Mouse (Mus musculus): ENCODE measurements around the gene Nmur2. TPM values are rescaled to one million over a fixed set of nuclear protein-coding genes. Genes with fewer than 3 reads are reported as not detected.

Nmur2 gene
- polyA plus RNA-seq (2012; rRNA removed) = 0.11 and 0.19 TPM in 2 replicates

DNA sequence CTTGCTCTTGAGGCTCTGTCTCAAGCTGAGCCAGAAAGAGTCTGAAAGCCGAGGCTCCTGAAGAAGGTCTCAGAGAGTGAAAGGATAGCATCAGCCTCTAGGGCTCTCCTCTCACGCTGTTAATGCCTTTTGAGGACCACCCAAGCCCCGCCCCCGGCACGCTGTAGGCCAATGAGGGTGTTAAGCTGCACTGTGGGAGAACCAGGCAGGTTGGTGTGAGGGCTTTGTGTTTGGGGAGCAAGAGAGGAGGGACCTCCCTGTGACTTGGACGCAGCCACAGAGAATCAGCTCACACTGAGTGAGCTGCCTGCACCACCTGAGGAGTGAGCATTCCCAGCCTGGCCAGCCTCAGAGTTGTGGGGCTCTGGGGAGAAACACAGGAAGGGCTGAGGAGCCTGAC lies at the start of gene Nmur2:
Gene Nmur2 (minus strand): TSS at position 94 of the 400 bp plus-strand sequence.
- TF ChIP-seq POLR2A (IDR thresholded peaks at IDR 0.05; ENCODE audit: borderline replicate concordance, insufficient read depth, low read length) (no peak), CTCF (IDR thresholded peaks at IDR 0.05; ENCODE audit: borderline replicate concordance, insufficient read depth, low read depth, low read length) (no peak)
- Histone ChIP-seq H3K27ac (ENCODE audit: insufficient read depth, low read length) (no peak within 1 kb of the TSS), H3K4me1 (ENCODE audit: control insufficient read depth, insufficient read depth, low read length) (no peaks in the 10 kb centered on the region), H3K4me3 (replicated peaks; ENCODE audit: insufficient read depth, low read depth, low read length) (no peak within 1 kb of the TSS), H3K27me3 (ENCODE audit: control insufficient read depth, insufficient read depth, low read length) (no peaks in the 10 kb centered on the region; the same call in 1 of the 2 replicates)
- 8% methylated on average over 6 of the region's 6 CpGs for WGBS
- DNase-seq = no peak

- TF ChIP-seq POLR2A (IDR thresholded peaks at IDR 0.05; ENCODE audit: borderline replicate concordance, insufficient read depth, low read length) = no peak
- no peak for TF ChIP-seq CTCF (IDR thresholded peaks at IDR 0.05; ENCODE audit: borderline replicate concordance, insufficient read depth, low read depth, low read length)
- Histone ChIP-seq H3K4me1 (ENCODE audit: control insufficient read depth, insufficient read depth, low read length) (no peaks in the 10 kb centered on the region), H3K4me3 (replicated peaks; ENCODE audit: insufficient read depth, low read depth, low read length) (no peak overlapping the region), H3K27me3 (ENCODE audit: control insufficient read depth, insufficient read depth, low read length) (no peaks in the 10 kb centered on the region; the same call in 1 of the 2 replicates), H3K27ac (ENCODE audit: insufficient read depth, low read length) (no peak overlapping the region)
- 89% methylated on average over 11 of the region's 11 CpGs for WGBS
- DNase-seq = no peak
Observed at GRCm38 (mm10) chr11:56089127-56089689, 48.4 kb upstream of the Nmur2 start.

GRCm38 (mm10) chr11:56072131-56072530 lies 31.3 kb upstream of the Nmur2 start:
- H3K4me1 ChIP-seq (ENCODE audit: control insufficient read depth, insufficient read depth, low read length) = no peaks in the 10 kb centered on the region
- no peak overlapping the region for H3K27ac ChIP-seq (ENCODE audit: insufficient read depth, low read length)
- H3K27me3 ChIP-seq (ENCODE audit: control insufficient read depth, insufficient read depth, low read length) = no peaks in the 10 kb centered on the region
- 89% methylated on average over 7 of the region's 7 CpGs for WGBS
- H3K4me3 ChIP-seq (replicated peaks; ENCODE audit: insufficient read depth, low read depth, low read length) = no peak overlapping the region
- TF ChIP-seq CTCF (IDR thresholded peaks at IDR 0.05; ENCODE audit: borderline replicate concordance, insufficient read depth, low read depth, low read length) = no peak
- TF ChIP-seq POLR2A (IDR thresholded peaks at IDR 0.05; ENCODE audit: borderline replicate concordance, insufficient read depth, low read length) = no peak
- DNase-seq = no peak

DNA sequence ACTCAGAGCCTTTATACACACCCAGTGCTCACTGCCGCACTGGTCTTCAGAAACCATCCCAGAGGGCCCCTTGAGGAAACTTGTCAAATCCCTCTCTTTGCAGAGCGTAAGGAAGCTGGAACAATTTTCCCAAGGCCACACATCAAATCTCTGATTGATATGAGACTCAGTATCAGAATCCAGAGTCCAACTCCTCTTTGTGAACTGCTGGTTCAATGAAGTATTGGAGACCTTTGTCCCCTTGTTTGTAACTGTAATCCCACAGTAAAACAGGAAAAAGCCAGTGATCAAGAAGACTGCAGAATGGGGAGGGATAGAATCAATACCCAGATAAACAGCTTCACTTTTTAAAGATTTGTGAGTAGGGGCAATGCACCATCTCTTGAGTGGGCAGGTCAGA lies 28.8 kb upstream of the Nmur2 start:
- DNase-seq = no peak
- 96% methylated on average over 2 of the region's 2 CpGs for WGBS
- Histone ChIP-seq H3K27ac (ENCODE audit: insufficient read depth, low read length) (no peak overlapping the region), H3K27me3 (ENCODE audit: control insufficient read depth, insufficient read depth, low read length) (no peaks in the 10 kb centered on the region), H3K4me1 (ENCODE audit: control insufficient read depth, insufficient read depth, low read length) (no peaks in the 10 kb centered on the region), H3K4me3 (replicated peaks; ENCODE audit: insufficient read depth, low read depth, low read length) (no peak overlapping the region)
- TF ChIP-seq POLR2A (IDR thresholded peaks at IDR 0.05; ENCODE audit: borderline replicate concordance, insufficient read depth, low read length) (no peak), CTCF (IDR thresholded peaks at IDR 0.05; ENCODE audit: borderline replicate concordance, insufficient read depth, low read depth, low read length) (no peak)

DNA sequence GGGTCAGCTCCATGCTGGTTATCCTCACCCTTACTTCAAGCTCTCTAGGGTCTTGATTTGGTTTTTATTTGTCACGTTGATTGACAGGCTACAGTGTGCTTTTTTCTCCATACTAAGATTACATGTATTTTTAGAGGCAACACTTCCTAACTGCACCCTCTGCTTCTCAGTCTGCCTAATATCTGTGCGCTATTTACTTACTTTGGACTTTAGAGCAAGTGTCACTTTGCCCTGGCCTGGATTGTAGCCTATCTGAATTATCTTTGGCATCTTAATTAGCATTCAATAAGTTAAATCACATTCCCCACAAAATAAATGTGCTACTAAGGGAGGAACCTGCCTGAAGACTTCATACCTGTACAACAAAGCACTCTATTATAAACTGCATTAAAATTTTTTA lies 24.3 kb upstream of the Nmur2 start:
- TF ChIP-seq CTCF (IDR thresholded peaks at IDR 0.05; ENCODE audit: borderline replicate concordance, insufficient read depth, low read depth, low read length) = no peak
- TF ChIP-seq POLR2A (IDR thresholded peaks at IDR 0.05; ENCODE audit: borderline replicate concordance, insufficient read depth, low read length) = no peak
- H3K4me1 ChIP-seq (ENCODE audit: control insufficient read depth, insufficient read depth, low read length) = no peaks in the 10 kb centered on the region
- H3K4me3 ChIP-seq (replicated peaks; ENCODE audit: insufficient read depth, low read depth, low read length) = no peak overlapping the region
- no peak overlapping the region for H3K27ac ChIP-seq (ENCODE audit: insufficient read depth, low read length)
- 92% methylated on average over 2 of the region's 2 CpGs for WGBS
- H3K27me3 ChIP-seq (ENCODE audit: control insufficient read depth, insufficient read depth, low read length) = no peaks in the 10 kb centered on the region
- no peak for DNase-seq

- DNase-seq = no peak
- no peak overlapping the region for H3K4me3 ChIP-seq (replicated peaks; ENCODE audit: insufficient read depth, low read depth, low read length)
- no peaks in the 10 kb centered on the region for H3K4me1 ChIP-seq (ENCODE audit: control insufficient read depth, insufficient read depth, low read length)
- TF ChIP-seq CTCF (IDR thresholded peaks at IDR 0.05; ENCODE audit: borderline replicate concordance, insufficient read depth, low read depth, low read length) = no peak
- TF ChIP-seq POLR2A (IDR thresholded peaks at IDR 0.05; ENCODE audit: borderline replicate concordance, insufficient read depth, low read length) = no peak
- WGBS = 73% methylated on average over 4 of the region's 4 CpGs
- no peaks in the 10 kb centered on the region for H3K27me3 ChIP-seq (ENCODE audit: control insufficient read depth, insufficient read depth, low read length)
- H3K27ac ChIP-seq (ENCODE audit: insufficient read depth, low read length) = no peak overlapping the region
Observed at GRCm38 (mm10) chr11:56064575-56064974, 23.8 kb upstream of the Nmur2 start.

DNA sequence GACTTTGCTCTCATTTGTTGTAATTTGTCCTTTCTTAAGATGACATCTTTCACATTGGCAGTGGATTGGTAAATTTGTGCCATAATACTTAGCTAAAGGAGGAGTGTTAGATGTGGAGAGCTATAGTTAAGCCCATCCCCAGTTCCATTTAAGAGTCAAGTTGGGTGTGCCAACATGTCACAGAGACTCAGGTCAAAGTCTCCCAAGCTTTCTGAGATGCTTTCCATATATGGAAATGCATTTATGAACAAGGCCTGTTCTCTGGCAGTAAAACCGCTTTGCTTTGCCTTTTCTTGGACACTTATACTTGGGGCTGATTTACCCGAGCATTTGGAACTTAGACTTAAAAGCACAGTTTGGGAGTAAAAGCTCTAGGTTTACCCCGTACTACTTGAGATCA lies 18.4 kb upstream of the Nmur2 start:
- 64% methylated on average over 3 of the region's 3 CpGs for WGBS
- no peak overlapping the region for H3K4me3 ChIP-seq (replicated peaks; ENCODE audit: insufficient read depth, low read depth, low read length)
- TF ChIP-seq CTCF (IDR thresholded peaks at IDR 0.05; ENCODE audit: borderline replicate concordance, insufficient read depth, low read depth, low read length) (no peak), POLR2A (IDR thresholded peaks at IDR 0.05; ENCODE audit: borderline replicate concordance, insufficient read depth, low read length) (no peak)
- no peak for DNase-seq
- H3K27me3 ChIP-seq (ENCODE audit: control insufficient read depth, insufficient read depth, low read length) = no peaks in the 10 kb centered on the region
- H3K4me1 ChIP-seq (ENCODE audit: control insufficient read depth, insufficient read depth, low read length) = no peaks in the 10 kb centered on the region
- no peak overlapping the region for H3K27ac ChIP-seq (ENCODE audit: insufficient read depth, low read length)

DNA sequence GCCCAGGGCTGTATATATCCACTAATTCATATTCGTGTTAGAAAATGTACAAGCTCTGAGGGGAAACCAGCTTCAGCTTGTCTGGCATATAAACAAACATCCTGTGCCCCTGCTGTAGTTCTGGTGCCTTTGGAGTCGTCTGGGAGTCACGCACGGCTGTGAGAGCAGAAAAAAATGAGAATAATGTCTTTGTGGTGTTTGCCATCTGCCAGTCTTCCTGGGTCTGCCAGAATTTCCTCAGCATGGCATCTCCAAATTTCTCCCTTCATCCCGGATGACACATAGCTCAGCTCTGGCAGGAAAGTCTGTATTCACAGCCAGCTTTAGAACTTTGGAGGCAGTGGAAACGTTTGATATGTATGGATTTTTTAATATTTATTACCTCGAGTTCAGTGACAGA lies 13.6 kb upstream of the Nmur2 start:
- DNase-seq = peak; percentile 25 to 72
- Histone ChIP-seq H3K27me3 (ENCODE audit: control insufficient read depth, insufficient read depth, low read length) (no peaks in the 10 kb centered on the region; the same call in 1 of the 2 replicates), H3K27ac (ENCODE audit: insufficient read depth, low read length) (no peak overlapping the region), H3K4me3 (replicated peaks; ENCODE audit: insufficient read depth, low read depth, low read length) (no peak overlapping the region), H3K4me1 (ENCODE audit: control insufficient read depth, insufficient read depth, low read length) (no peaks in the 10 kb centered on the region)
- 4% methylated on average over 7 of the region's 7 CpGs for WGBS
- no peak for TF ChIP-seq POLR2A (IDR thresholded peaks at IDR 0.05; ENCODE audit: borderline replicate concordance, insufficient read depth, low read length)
- no peak for TF ChIP-seq CTCF (IDR thresholded peaks at IDR 0.05; ENCODE audit: borderline replicate concordance, insufficient read depth, low read depth, low read length)

Measured in cerebellum, adult 2 months (tissue).